ENCODE assay signal across 8 mouse cellular contexts in the genomic region with DNA sequence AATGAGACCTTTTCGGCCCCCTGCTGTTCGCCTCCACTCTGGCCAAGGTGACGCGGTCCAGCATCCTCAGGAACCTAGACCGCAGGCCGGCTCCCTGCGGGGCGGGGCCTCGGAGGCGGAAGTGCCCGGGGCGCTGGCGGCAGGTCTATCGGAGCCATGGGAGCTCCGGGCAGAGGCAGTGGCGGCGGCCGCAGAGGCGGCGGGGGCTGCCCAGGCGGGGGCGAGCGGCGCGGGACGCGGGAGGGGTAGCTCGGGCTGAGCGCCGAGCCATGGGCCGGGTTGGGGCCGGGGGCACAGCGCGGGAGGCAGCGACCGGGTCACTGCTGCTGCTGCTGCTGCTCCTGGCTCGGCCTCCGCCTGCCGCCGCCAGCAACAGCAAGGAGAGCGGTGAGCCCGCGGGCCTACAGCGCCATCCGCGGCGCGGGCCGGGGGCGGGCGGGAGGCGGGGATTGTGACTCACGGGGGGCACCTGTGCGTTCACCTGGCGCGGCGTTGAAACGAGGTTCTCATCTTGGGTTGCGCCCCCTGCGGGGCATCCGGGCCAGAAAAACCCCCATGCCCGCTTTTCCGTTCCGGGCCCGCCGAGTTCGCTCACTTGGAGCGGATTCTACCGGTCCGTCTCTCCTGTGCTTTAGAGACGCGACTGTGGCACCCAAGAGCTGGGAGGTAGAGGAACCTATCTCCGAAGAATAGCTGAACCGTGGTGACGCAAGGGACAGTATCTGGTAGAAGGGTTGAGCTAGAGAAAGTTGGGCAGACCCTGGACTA. TPM values are rescaled to one million over a fixed set of nuclear protein-coding genes. Genes with fewer than 3 reads are reported as not detected.
DNase-seq lines count a peak whose midpoint lies in the region; ATAC-seq and TF ChIP-seq lines count a peak whose summit lies in the region.

Gene Tmem8 (plus strand): TSS at position 119 of the 768 bp plus-strand sequence.

- H3K4me3 ChIP-seq in ES-E14 (ENCODE audit: insufficient read depth in 1 of 2, low read depth in 1 of 2, low read length in 2 of 2, poor library complexity in 1 of 2, severe bottlenecking in 1 of 2): peak within 1 kb of the TSS; percentile 76 to 81
- peak within 1 kb of the TSS; percentile 72 for H3K4me3 ChIP-seq in forebrain, embryonic 14.5 days (ENCODE audit: low read depth, low read length)
- peak within 1 kb of the TSS; percentile 82 for H3K4me3 ChIP-seq in hindbrain, embryonic 12.5 days

- H3K36me3 ChIP-seq in ES-E14 (ENCODE audit: control insufficient read depth, insufficient read depth, low read length, poor library complexity, severe bottlenecking): peaks cover 16% of the 10 kb centered on the region
- no peaks in the 10 kb centered on the region for H3K36me3 ChIP-seq in forebrain, embryonic 14.5 days (ENCODE audit: control insufficient read depth, insufficient read depth, low read length)
- no peaks in the 10 kb centered on the region for H3K36me3 ChIP-seq in hindbrain, embryonic 12.5 days

- peak; percentile 76 for ATAC-seq in forebrain, embryonic 14.5 days
- ATAC-seq in hindbrain, embryonic 12.5 days (ENCODE audit: low FRiP score): peak; percentile 79

- no peak for DNase-seq in ES-E14 (ENCODE audit: low read depth, low spot score)
- DNase-seq in cerebellum, adult 11 months: peak; percentile 79
- peak; percentile 52 for DNase-seq in forebrain, embryonic 14.5 days (ENCODE audit: low spot score)
- peak; percentile 41 to 51 for DNase-seq in layer of hippocampus, postnatal 14 days (ENCODE audit: low spot score in 2 of 2)
- DNase-seq in lung, postnatal 25 days (ENCODE audit: low spot score): peak; percentile 75
- DNase-seq in ovary, postnatal 36 days (ENCODE audit: low spot score): peak; percentile 75
- DNase-seq in thymus, postnatal 4 days: peak; percentile 88

- under 1% methylated on average over 67 of the region's 75 CpGs for WGBS in forebrain, embryonic 14.5 days
- under 1% methylated on average over 75 of the region's 75 CpGs for WGBS in hindbrain, embryonic 12.5 days

- peaks cover 26% of the 10 kb centered on the region for H3K27me3 ChIP-seq in forebrain, embryonic 14.5 days (replicated peaks; ENCODE audit: control insufficient read depth, insufficient read depth, low read length)
- peaks cover 79% of the 10 kb centered on the region for H3K27me3 ChIP-seq in hindbrain, embryonic 12.5 days

- no peaks in the 10 kb centered on the region for H3K9me3 ChIP-seq in ES-E14 (ENCODE audit: control insufficient read depth, insufficient read depth, low read depth, low read length)
- no peaks in the 10 kb centered on the region for H3K9me3 ChIP-seq in forebrain, embryonic 14.5 days (replicated peaks; ENCODE audit: control insufficient read depth, low read length)
- no peaks in the 10 kb centered on the region for H3K9me3 ChIP-seq in hindbrain, embryonic 12.5 days (replicated peaks)

- in situ Hi-C loops in ES-E14 (cut with MboI; ENCODE audit: low sequenced_read_pairs in 2 of 2, unreplicated experiment in 2 of 2): no loop called here

- peak within 1 kb of the TSS; percentile 95 for H3K4me2 ChIP-seq in forebrain, embryonic 14.5 days (ENCODE audit: low read length)
- H3K4me2 ChIP-seq in hindbrain, embryonic 12.5 days (replicated peaks): peak within 1 kb of the TSS; percentile 98

- H3K9ac ChIP-seq in ES-E14 (ENCODE audit: insufficient read depth, low read depth, low read length, poor library complexity, severe bottlenecking): peak within 1 kb of the TSS; percentile 87
- peak within 1 kb of the TSS; percentile 79 for H3K9ac ChIP-seq in forebrain, embryonic 14.5 days (ENCODE audit: low read length)
- peak within 1 kb of the TSS; percentile 84 for H3K9ac ChIP-seq in hindbrain, embryonic 12.5 days

- peak within 1 kb of the TSS; percentile 94 for H3K27ac ChIP-seq in ES-E14 (ENCODE audit: insufficient read depth, low read depth, low read length, poor library complexity, severe bottlenecking)
- no peak within 1 kb of the TSS; the same call in 1 of the 2 replicates for H3K27ac ChIP-seq in forebrain, embryonic 14.5 days (ENCODE audit: low read depth, low read length)
- H3K27ac ChIP-seq in hindbrain, embryonic 12.5 days: peak within 1 kb of the TSS; percentile 62

- peaks cover 7 to 24% of the 10 kb centered on the region in 2 experiments for H3K4me1 ChIP-seq in ES-E14 (ENCODE audit: control insufficient read depth in 2 of 2, insufficient read depth in 2 of 2, low read length in 2 of 2, poor library complexity in 1 of 2)
- peaks cover 7% of the 10 kb centered on the region; the same call in 1 of the 2 replicates for H3K4me1 ChIP-seq in forebrain, embryonic 14.5 days (ENCODE audit: control insufficient read depth, insufficient read depth, low read length)
- peaks cover 23% of the 10 kb centered on the region for H3K4me1 ChIP-seq in hindbrain, embryonic 12.5 days

TF ChIP-seq in ES-E14, 5 proteins besides CTCF, POLR2A, EP300 and RAD21:
- TF ChIP-seq HCFC1 (IDR thresholded peaks at IDR 0.05; ENCODE audit: borderline replicate concordance, insufficient read depth, low read length): no peak
- no peak for TF ChIP-seq ZNF384 (IDR thresholded peaks at IDR 0.05; ENCODE audit: low read depth, low read length)
- TF ChIP-seq CHD2 (IDR thresholded peaks at IDR 0.05; ENCODE audit: low read depth, low read length): no peak
- TF ChIP-seq ZC3H11A (IDR thresholded peaks at IDR 0.05; ENCODE audit: borderline replicate concordance, low read depth, low read length): no peak
- TF ChIP-seq MAFK (IDR thresholded peaks at IDR 0.05; ENCODE audit: insufficient read depth, low read depth, low read length): no peak

RNA-seq across cellular contexts. Expression of gene Tmem8, which starts in this region (rescaled TPM):
- 22.3 and 28.5 TPM in 2 replicates for total RNA-seq in ES-E14 (2012; rRNA removed)
- polyA plus RNA-seq in forebrain, embryonic 14.5 days (2014; fragmentation: Nextera tagmentation; extraction: Ambion mirVana): 1.5 and 1.9 TPM in 2 replicates
- 2.9 and 3.0 TPM in 2 replicates for polyA plus RNA-seq in hindbrain, embryonic 12.5 days (2016; fragmentation: Nextera tagmentation; extraction: Ambion mirVana)
- 10 to 100 TPM; 11.0 to 11.3 TPM for total RNA-seq in layer of hippocampus, postnatal 14 days (2021)
